ENCODE assay signal across 8 mouse cellular contexts in genomic region chr15:98917091-98917490, GRCm38 (mm10). TPM values are rescaled to one million over a fixed set of nuclear protein-coding genes. Genes with fewer than 3 reads are reported as not detected.
DNase-seq lines count a peak whose midpoint lies in the region; ATAC-seq and TF ChIP-seq lines count a peak whose summit lies in the region.

No protein-coding gene starts in this region.

- TF ChIP-seq POLR2A in small intestine, adult 2 months (IDR thresholded peaks at IDR 0.05; ENCODE audit: low read depth, low read length): no peak

- WGBS in heart, embryonic 11.5 days (ENCODE audit: insufficient replicate concordance): under 1% methylated on average over 14 of the region's 14 CpGs
- WGBS in liver, embryonic 13.5 days (ENCODE audit: insufficient replicate concordance): 1% methylated on average over 14 of the region's 14 CpGs
- under 1% methylated on average over 14 of the region's 14 CpGs for WGBS in small intestine, adult 2 months

- H3K27me3 ChIP-seq in heart, embryonic 11.5 days (ENCODE audit: control insufficient read depth, insufficient read depth, low read length): no peaks in the 10 kb centered on the region
- no peaks in the 10 kb centered on the region for H3K27me3 ChIP-seq in liver, embryonic 13.5 days
- no peaks in the 10 kb centered on the region for H3K27me3 ChIP-seq in small intestine, adult 2 months (ENCODE audit: control insufficient read depth, insufficient read depth, low read length)

- H3K4me2 ChIP-seq in heart, embryonic 11.5 days: peak overlapping the region; percentile 84
- peak overlapping the region; percentile 96 for H3K4me2 ChIP-seq in liver, embryonic 13.5 days

- DNase-seq in layer of hippocampus, adult 2 months (ENCODE audit: low spot score in 2 of 2): no peak
- no peak for DNase-seq in layer of hippocampus, postnatal 14 days (ENCODE audit: low spot score in 2 of 2)
- peak; percentile 63 for DNase-seq in adipocyte (ENCODE audit: low spot score)
- no peak for DNase-seq in liver, embryonic 13.5 days
- no peak for DNase-seq in thymus, adult 18-20 months

- no peak for TF ChIP-seq CTCF in layer of hippocampus, adult 2 months (conservative IDR thresholded peaks at IDR 0.05)
- TF ChIP-seq CTCF in small intestine, adult 2 months (IDR thresholded peaks at IDR 0.05; ENCODE audit: extremely low read depth, insufficient read length, insufficient replicate concordance, low read depth, low read length): no peak

- peaks cover 4% of the 10 kb centered on the region for H3K36me3 ChIP-seq in heart, embryonic 11.5 days (ENCODE audit: control insufficient read depth, insufficient read depth, low read length)
- no peaks in the 10 kb centered on the region for H3K36me3 ChIP-seq in liver, embryonic 13.5 days
- peaks cover 22% of the 10 kb centered on the region for H3K36me3 ChIP-seq in small intestine, adult 2 months (ENCODE audit: control insufficient read depth, insufficient read depth, low read length)

- ATAC-seq in heart, embryonic 11.5 days (replicated peaks; ENCODE audit: insufficient number of reproducible peaks, low FRiP score, low TSS enrichment): no peak
- no peak for ATAC-seq in liver, embryonic 13.5 days (ENCODE audit: low read depth)
- no peak for ATAC-seq in megakaryocyte progenitor cell, adult 5-6 weeks (replicated peaks; ENCODE audit: poor library complexity)

- H3K27ac ChIP-seq in layer of hippocampus, adult 2 months: peak overlapping the region; percentile 95
- peak overlapping the region; percentile 91 for H3K27ac ChIP-seq in heart, embryonic 11.5 days (ENCODE audit: low read depth, low read length)
- H3K27ac ChIP-seq in liver, embryonic 13.5 days: 0 out of 2 replicates have a peak overlapping the region, but pooled peaks have one; percentile 88
- H3K27ac ChIP-seq in small intestine, adult 2 months (ENCODE audit: insufficient read depth, low read depth, low read length): peak overlapping the region; percentile 40

- H3K9ac ChIP-seq in heart, embryonic 11.5 days (ENCODE audit: low read depth, low read length): peak overlapping the region; percentile 89
- H3K9ac ChIP-seq in liver, embryonic 13.5 days: peak overlapping the region; percentile 81

- H3K4me3 ChIP-seq in layer of hippocampus, adult 2 months: peak overlapping the region; percentile 82
- peak overlapping the region; percentile 93 for H3K4me3 ChIP-seq in heart, embryonic 11.5 days (ENCODE audit: low read depth, low read length)
- H3K4me3 ChIP-seq in liver, embryonic 13.5 days (replicated peaks): peak overlapping the region; percentile 92
- peak overlapping the region; percentile 78 for H3K4me3 ChIP-seq in small intestine, adult 2 months (ENCODE audit: low read depth, low read length)

- H3K9me3 ChIP-seq in heart, embryonic 11.5 days (replicated peaks; ENCODE audit: control insufficient read depth, low read length): no peaks in the 10 kb centered on the region
- no peaks in the 10 kb centered on the region for H3K9me3 ChIP-seq in liver, embryonic 13.5 days (replicated peaks)

- peaks cover 12% of the 10 kb centered on the region for H3K4me1 ChIP-seq in heart, embryonic 11.5 days (ENCODE audit: control insufficient read depth, insufficient read depth, low read length)
- H3K4me1 ChIP-seq in liver, embryonic 13.5 days (replicated peaks): peaks cover 26% of the 10 kb centered on the region
- H3K4me1 ChIP-seq in small intestine, adult 2 months (ENCODE audit: control insufficient read depth, insufficient read depth, insufficient read length, low read length): peaks cover 3% of the 10 kb centered on the region; the same call in 1 of the 2 replicates

RNA-seq across cellular contexts. Expression of gene Lmbr1l, which starts 0.9 kb away (rescaled TPM):
- total RNA-seq in layer of hippocampus, adult 2 months (2021): 10 to 100 TPM; 17.0 to 20.6 TPM
- 10 to 100 TPM; 13.7 to 17.9 TPM for total RNA-seq in layer of hippocampus, postnatal 14 days (2021)
- 4.0 and 5.7 TPM in 2 replicates for polyA plus RNA-seq in heart, embryonic 11.5 days (2014; fragmentation: Nextera tagmentation; extraction: Ambion mirVana)
- polyA plus RNA-seq in liver, embryonic 13.5 days (2015; fragmentation: Nextera tagmentation; extraction: Ambion mirVana): 3.2 and 3.9 TPM in 2 replicates
- polyA plus RNA-seq in small intestine, adult 2 months (2012; rRNA removed): 183 and 395 TPM in 2 replicates
- total RNA-seq in megakaryocyte progenitor cell, adult 5-6 weeks (2015): 5.2 and 5.6 TPM in 2 replicates
- total RNA-seq in megakaryocyte progenitor cell, adult 5-6 weeks (2017): 3.8 and 9.4 TPM in 2 replicates

RNA-seq across cellular contexts. Expression of gene Tuba1b, which starts 17.3 kb away (rescaled TPM):
- total RNA-seq in layer of hippocampus, adult 2 months (2021): 100 to 1,000 TPM; 466 to 491 TPM
- 100 to 1,000 TPM; 661 to 671 TPM for total RNA-seq in layer of hippocampus, postnatal 14 days (2021)
- polyA plus RNA-seq in heart, embryonic 11.5 days (2014; fragmentation: Nextera tagmentation; extraction: Ambion mirVana): 1,819 and 1,826 TPM in 2 replicates
- 1,202 and 1,287 TPM in 2 replicates for polyA plus RNA-seq in liver, embryonic 13.5 days (2015; fragmentation: Nextera tagmentation; extraction: Ambion mirVana)
- 455 and 523 TPM in 2 replicates for polyA plus RNA-seq in small intestine, adult 2 months (2012; rRNA removed)
- total RNA-seq in megakaryocyte progenitor cell, adult 5-6 weeks (2015): 2,787 and 2,962 TPM in 2 replicates
- 767 and 827 TPM in 2 replicates for total RNA-seq in megakaryocyte progenitor cell, adult 5-6 weeks (2017)

RNA-seq across cellular contexts. Expression of gene Dhh, which starts 18.8 kb away (rescaled TPM):
- under 1 TPM; 0.10 to 0.12 TPM for total RNA-seq in layer of hippocampus, adult 2 months (2021)
- under 1 TPM; 0.31 to 0.35 TPM for total RNA-seq in layer of hippocampus, postnatal 14 days (2021)
- polyA plus RNA-seq in heart, embryonic 11.5 days (2014; fragmentation: Nextera tagmentation; extraction: Ambion mirVana): 2.5 and 5.0 TPM in 2 replicates
- 0.12 and 0.16 TPM in 2 replicates for polyA plus RNA-seq in liver, embryonic 13.5 days (2015; fragmentation: Nextera tagmentation; extraction: Ambion mirVana)
- 0.33 and 0.55 TPM in 2 replicates for polyA plus RNA-seq in small intestine, adult 2 months (2012; rRNA removed)
- total RNA-seq in megakaryocyte progenitor cell, adult 5-6 weeks (2015): not detected in 2 replicates
- total RNA-seq in megakaryocyte progenitor cell, adult 5-6 weeks (2017): not detected in 2 replicates

RNA-seq across cellular contexts. Expression of gene Rhebl1, which starts 22.8 kb away (rescaled TPM):
- total RNA-seq in layer of hippocampus, adult 2 months (2021): 1 to 10 TPM; 8.5 TPM
- 1 to 10 TPM; 8.1 to 9.3 TPM for total RNA-seq in layer of hippocampus, postnatal 14 days (2021)
- polyA plus RNA-seq in heart, embryonic 11.5 days (2014; fragmentation: Nextera tagmentation; extraction: Ambion mirVana): 6.5 and 8.8 TPM in 2 replicates
- polyA plus RNA-seq in liver, embryonic 13.5 days (2015; fragmentation: Nextera tagmentation; extraction: Ambion mirVana): 4.0 and 4.2 TPM in 2 replicates
- polyA plus RNA-seq in small intestine, adult 2 months (2012; rRNA removed): 5.3 and 24.1 TPM in 2 replicates
- total RNA-seq in megakaryocyte progenitor cell, adult 5-6 weeks (2015): 10.7 and 17.8 TPM in 2 replicates
- total RNA-seq in megakaryocyte progenitor cell, adult 5-6 weeks (2017): 5.4 and 7.9 TPM in 2 replicates

RNA-seq across cellular contexts. Expression of gene Gm49450, which starts 36.3 kb away (rescaled TPM):
- total RNA-seq in layer of hippocampus, adult 2 months (2021): not detected
- total RNA-seq in layer of hippocampus, postnatal 14 days (2021): not detected
- polyA plus RNA-seq in heart, embryonic 11.5 days (2014; fragmentation: Nextera tagmentation; extraction: Ambion mirVana): not detected in 2 replicates
- not detected in 2 replicates for polyA plus RNA-seq in liver, embryonic 13.5 days (2015; fragmentation: Nextera tagmentation; extraction: Ambion mirVana)
- 1.2 and 23.9 TPM in 2 replicates for polyA plus RNA-seq in small intestine, adult 2 months (2012; rRNA removed)
- 0.69 and 1.1 TPM in 2 replicates for total RNA-seq in megakaryocyte progenitor cell, adult 5-6 weeks (2015)
- not detected in 2 replicates for total RNA-seq in megakaryocyte progenitor cell, adult 5-6 weeks (2017)

Comparison
In these comparisons a context has a peak if more than half of its experiments do, and no peak if none do; other contexts are left out.
1. H3K27ac ChIP-seq: peak in every context shown above with its lines; median percentile 95 in layer of hippocampus, adult 2 months; 91 in heart, embryonic 11.5 days; 88 in liver, embryonic 13.5 days; 40 in small intestine, adult 2 months.